Mouse (Mus musculus) heart, postnatal 14 days (tissue): Measurements from ENCODE around the gene Igf2bp3. TPM values are rescaled to one million over a fixed set of nuclear protein-coding genes. Genes with fewer than 3 reads are reported as not detected.

Experiments
- DNase-seq, 2 experiments: peaks; one replicate each; pipeline ENCODE4 v3.0.0; 2021 to 2022
- intact Hi-C: fragments of 180-260 bp; cut with DNase I; formaldehyde crosslinking; loops from one replicate; pipeline ENCODE4 v1.15.1; 2025
- total RNA-seq, 2 experiments: library from RNA; stranded (reverse); gene quantifications; 2 replicates each; pipeline ENCODE4 v1.2.3; 2021

Igf2bp3 gene
- total RNA-seq, 2 experiments from 2014 or later = 0.93 to 1.6 TPM

DNA sequence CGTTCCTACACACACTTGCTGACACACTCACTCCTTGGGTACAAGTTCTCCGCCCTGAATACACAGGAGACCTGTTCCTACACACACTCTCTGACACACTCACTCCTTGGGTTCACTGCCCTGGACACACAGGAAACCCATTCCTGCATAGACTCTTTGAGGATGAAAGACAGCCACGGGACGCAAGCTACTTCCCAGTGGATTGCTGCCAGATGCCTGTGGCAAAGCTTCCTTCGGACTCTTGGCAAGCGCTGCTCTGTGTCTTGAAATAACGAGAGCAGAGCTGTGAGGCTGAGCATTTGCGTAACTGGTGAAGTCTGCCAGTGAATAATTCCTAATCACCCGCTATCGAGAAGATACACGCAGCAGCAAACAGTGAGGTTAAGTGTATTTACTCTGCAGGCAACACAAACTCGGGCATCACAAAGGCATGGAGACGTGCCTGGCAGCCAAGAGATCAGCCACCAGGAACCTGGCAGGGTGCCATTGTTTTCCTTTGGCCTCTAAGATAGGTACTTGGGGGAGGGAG is 117.8 kb downstream of the Igf2bp3 start:
- intact Hi-C loops = no loop called here
- peak; percentile 77 to 81 for DNase-seq

DNA sequence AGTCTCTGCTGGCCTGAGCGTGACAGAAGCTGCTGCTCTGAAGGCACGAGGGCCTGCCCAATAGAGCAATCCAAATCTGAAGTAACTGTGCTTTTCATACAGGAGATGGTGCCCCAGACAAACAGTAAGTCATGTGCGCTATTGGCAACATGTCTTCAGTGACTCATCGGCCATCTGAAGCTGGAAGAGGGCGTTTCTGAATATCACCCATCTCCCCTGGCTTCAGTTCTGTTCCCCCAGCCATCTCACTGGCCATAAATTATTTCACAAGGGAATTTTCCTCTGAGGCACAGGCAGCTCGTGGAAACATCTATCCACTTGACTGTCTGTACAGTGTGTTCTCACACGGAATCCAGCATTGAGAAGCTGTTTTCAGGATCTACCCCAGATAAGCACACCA is 118.3 kb downstream of the Igf2bp3 start:
- peak; percentile 52 to 57 for DNase-seq
- intact Hi-C loops = no loop called here

DNA sequence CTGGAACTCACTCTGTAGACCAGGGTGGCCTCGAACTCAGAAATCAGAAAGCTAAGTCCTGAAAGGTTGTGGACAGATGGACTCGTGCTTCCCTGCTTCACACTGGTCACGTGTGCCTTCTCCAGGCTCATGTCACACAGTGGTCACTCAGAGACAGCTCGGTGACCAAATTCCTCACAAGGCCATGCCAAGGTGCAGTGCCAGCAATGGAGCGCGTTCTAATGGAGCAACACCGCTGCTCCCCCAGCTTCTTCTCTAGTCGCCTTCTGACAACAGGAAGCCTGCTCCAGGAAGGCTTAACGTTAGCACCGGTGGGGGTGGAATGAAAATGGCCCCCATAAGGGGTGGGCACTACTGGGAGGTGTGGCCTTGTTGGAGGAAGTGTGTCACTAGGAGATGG is 119.8 kb downstream of the Igf2bp3 start:
- intact Hi-C loops = no loop called here
- no peak for DNase-seq

DNA sequence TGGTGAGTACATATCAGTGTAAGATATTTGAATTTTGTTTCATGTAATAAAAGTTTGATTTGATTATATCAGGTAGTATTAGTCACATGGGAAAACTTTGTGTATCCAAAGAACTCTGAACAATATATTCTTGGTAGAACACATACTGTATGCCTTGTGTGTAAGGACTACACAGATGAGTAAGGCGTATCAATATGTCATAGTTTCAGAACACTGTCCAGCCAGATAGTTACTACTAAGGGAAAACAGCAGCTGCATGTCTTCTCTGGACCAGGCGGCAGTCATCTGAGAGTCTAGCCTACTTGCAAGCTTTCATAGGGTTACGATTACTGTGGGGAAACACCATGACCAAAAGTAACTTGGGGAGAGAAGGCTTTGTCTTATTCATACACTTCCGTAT is 131.7 kb downstream of the Igf2bp3 start:
- no peak for DNase-seq
- intact Hi-C loops = no loop called here

DNA sequence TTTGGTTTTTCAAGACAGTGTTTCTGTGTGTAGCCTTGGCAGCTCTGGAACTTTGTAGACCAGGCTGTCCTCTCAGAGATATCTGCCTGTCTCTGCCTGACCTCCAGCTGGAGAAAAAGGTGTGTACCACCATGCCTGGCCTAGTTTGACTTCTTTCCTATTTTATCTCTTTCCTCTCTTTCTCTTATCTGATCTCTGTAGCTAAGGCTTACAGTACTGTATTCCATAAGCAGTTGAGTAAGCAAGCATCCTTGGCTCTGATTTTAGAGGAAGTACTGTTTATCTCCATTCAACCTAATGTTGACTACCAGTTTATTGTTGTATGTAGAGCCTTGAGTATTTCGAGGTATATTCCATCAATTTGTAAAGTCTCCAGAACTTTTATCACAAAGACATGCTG is 135.4 kb downstream of the Igf2bp3 start:
- intact Hi-C loops = no loop called here
- DNase-seq = no peak

DNA sequence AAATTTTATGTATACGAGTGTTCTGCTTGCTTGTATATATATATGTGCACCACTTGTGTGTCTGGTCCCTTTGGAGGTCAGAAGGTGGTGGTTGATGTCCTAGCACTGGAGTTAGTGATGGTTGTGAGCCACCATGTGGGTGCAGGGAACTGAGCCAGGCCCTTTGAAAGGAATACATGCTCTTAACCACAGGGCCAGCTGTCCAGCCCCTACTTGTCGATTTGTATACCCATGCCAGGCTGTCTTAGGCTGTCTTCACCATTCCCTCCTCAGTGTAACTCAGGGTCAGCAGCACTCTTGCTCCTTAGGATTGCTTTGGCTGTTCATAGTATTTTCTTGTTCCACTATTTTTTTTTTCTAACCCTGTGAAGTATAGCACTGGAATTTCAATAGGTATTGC is 136.9 kb downstream of the Igf2bp3 start:
- intact Hi-C loops = no loop called here
- DNase-seq = no peak

DNA sequence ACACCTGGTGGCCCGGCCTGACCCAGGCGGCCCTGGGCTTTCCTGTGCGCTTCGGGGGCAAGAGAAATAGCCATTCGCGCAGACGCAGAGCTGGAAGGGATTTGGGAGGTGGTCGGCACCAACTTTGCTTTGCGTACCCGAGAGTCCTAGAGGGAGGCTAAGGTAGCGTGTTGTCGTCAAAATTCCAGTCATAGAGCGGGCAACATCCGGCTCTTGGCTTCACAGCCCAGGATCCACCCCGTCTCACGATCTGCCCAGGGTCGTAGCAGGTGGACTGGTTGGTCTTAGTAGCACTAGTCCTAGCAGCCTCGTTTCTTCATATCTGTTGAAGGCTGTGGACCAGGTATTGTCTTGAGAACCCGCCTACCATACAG is 140.7 kb downstream of the Igf2bp3 start:
- intact Hi-C loops = loop anchor here (5.0 kb wide), 1 partner anchor 138 kb away; the partner anchor contains the start of gene Igf2bp3
- DNase-seq = no peak

DNA sequence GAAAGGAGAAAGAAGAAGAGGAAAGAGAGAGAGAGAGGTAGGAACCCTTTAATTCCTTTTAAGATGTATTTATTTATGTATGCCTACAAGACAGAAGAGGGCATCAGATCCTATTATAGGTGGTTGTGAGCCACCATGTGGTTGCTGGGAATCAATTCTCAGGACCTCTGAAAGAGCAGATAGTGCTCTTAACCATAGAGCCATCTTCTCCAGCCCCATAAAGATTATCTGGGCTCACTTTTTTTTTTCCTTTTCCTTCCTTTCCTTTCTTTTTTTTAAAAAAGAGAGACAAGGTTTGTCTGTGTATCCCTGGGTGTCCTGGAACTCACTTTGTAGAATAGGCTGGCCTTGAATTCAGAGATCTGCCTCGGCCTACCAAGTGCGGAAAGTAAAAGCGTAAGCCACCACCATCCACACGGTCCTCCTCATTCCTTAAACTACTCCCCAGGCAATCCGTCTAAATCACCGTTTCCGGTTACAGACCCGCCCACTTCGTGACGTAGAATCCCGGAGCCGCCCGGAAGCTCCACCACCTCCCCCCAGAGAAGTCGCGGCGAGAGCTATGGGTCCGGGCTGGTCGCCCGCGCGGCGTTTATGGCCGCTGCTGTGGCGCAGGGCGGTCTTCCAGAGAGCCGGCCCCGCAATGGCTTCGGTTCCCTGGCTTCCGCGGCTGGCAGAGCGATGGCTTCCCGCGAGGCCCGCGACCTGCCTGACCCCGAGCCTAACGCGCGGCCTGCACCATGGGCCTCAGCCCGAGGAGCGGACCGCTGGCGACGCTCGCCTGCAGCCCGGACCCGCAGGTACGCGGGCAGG is 141.2 kb downstream of the Igf2bp3 start, which contains the start of gene Malsu1:
Gene Malsu1, plus strand, starts transcription at position 492 of the 813 bp plus-strand sequence.
- DNase-seq = peak; percentile 93 to 97
- intact Hi-C loops = loop anchor here (5.0 kb wide), 1 partner anchor 139 kb away; the partner anchor contains the start of gene Igf2bp3

DNA sequence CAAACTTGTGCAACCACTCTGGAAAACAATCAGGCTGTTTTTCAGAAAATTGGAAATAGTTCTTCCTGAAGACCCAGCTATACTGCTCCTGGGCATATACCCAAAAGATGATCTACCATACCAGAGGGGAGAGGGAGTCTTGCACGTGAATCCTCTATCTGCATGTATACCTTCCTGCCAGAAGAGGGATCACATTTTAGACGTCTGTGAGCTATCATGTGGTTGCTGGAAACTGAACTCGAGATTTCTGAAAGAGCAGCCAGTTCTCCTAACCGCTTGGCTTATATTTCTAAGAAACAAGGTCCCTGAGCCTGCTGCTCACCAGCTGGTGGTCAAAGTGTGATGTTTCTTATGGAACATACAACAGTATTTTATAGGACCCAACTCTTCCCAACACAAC is 146.4 kb downstream of the Igf2bp3 start:
- intact Hi-C loops = no loop called here
- DNase-seq = no peak

DNA sequence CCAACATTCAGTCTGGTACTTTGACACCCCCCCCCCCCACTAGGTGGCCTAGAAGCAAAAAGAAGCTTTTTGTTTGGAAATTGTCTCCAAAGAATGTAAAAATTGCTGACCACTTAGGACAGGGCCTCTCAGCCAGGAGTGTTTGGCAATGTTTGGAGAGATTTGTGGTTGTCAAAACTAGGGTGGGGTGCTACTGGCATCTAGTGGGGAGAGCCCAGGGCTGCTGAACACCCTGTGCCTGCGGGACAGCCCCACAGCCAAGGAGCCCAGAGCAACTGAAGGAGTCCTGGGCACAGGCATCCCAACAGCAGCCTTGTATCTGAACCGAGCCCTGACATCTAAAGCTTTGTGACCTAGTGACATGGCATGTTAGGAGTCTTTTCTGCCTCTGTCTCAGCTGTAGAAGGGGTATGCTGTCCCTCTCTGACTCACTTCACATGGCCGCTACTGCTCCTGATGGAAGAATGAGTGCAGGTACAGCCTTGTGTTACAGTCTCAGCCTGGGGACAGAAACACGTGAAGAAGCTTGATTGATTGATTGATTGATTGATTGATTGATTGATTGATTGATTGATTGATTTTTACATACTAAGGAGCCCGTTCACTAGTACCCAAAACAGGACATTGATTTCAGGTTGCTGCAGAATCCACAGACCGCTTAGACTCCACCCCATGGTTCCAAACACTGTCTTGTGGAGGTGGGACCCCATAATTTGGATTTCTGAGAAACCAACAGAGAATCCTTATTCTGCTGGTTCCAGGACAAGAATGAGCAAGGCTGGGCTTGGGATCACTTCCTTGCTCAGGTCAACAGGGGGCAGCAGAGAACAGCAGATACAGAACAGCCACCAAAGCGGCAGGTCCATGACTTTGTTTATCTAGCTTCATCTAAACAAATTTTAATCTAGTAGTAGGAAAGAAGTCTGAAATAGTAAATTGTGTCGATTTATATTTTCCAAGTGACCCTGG is 157.4 kb downstream of the Igf2bp3 start:
- intact Hi-C loops = loop anchor here (2.0 to 5.0 kb wide), 4 partner anchors 85 to 340 kb away; partner anchors contain the start of gene Stk31
- peak; percentile 75 to 82 for DNase-seq

DNA sequence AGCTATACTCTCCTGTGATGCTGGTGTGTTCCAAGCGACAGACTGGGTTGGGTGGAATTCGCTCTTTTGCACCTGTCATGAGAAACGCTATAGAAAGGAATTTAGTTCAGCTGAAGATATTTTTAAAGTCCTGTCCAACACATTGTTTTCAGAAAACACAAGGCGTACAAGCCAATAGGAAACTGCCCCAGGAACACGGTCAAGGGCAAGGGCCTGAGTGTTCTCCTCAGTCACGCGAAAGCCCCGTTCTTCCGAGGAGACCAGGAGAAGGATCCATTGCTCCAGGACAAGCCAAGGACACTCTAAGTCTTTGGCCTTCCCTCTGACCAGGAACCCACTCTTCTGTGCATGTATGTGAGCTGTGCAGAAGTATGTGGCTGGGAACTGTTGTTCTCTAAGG is 158.7 kb downstream of the Igf2bp3 start:
- intact Hi-C loops = loop anchor here (2.0 to 5.0 kb wide), 4 partner anchors 86 to 341 kb away; partner anchors contain the start of gene Stk31
- DNase-seq = no peak

DNA sequence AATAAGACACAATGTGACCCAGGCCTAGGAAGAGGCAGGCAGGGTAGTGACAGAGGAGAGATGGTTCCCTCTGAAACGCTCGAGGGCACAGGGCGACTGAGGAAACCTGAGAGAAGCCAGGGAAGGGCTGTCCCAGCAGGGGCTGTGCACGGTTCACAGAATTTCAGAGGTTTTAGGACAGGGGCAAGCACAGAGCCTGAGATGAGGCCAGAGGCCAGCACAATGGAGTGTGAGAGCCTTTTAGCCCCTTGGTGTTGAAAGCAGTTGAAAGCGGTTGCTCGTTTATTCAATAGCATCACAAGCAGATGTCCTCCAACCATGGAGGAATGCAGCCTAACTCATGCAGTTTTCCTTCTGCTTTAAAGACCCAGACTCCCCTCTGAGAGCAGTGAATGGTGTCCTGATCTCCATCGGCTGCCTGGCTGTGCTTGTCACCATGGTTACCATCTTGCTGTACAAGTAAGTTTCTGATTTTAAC is 159.5 kb downstream of the Igf2bp3 start:
- intact Hi-C loops = loop anchor here (5.0 kb wide), 3 partner anchors 87 to 342 kb away; partner anchors contain the start of gene Stk31
- no peak for DNase-seq

DNA sequence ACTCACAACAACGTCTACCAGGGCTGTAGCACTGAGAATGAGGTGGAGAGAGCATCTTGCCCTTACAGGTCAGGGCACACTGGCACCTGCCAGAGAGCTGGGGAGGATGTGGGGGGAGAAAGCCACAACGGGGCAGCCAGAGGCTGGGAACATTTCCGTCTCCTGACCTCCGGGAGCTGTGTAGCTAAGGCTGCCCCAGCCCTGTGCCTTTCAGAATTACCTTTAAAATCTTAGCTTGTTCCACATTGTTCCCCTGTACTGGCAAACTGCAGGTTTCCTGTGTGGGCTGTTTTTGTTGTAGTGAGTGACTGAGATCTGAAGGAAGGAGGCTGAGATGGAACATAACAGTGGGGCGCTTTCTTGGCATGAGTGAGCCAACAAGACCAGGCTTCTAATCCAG is 162.6 kb downstream of the Igf2bp3 start:
- intact Hi-C loops = no loop called here
- DNase-seq = no peak

DNA sequence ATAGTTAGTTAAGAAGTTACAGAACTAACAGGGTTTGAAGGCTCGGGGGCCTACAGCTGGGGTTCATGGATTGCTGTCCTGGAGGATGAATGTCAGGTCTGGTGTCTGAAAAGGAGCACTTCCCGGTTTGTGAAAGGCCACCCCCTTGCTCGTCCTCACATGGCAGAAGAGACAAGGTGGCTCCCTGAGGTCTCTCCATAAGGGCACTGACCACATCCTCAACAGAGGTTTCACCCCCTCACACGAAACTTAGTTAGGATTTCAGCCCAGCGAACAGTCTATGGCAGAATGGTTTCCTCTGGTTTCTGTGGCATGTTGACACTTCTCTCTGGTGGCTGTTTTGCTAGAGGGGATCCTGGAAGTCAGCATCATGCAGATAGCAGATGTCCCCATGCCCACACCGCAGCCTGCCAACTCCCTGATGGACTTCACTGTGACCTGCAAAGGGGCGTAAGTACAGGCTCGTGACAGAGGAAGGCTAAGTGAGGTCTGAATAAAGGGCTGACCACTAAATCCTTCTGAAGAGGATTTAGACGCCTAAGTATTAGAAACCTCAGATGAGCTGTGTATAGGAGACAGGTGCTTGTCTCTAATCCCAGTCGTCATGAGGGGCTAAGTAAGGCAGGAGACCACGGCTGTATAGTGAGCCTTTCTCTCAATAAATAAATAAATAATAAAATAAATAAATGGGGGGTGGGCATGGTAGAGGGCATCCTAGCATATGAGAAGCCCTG is 163.9 kb downstream of the Igf2bp3 start:
- no peak for DNase-seq
- intact Hi-C loops = no loop called here

DNA sequence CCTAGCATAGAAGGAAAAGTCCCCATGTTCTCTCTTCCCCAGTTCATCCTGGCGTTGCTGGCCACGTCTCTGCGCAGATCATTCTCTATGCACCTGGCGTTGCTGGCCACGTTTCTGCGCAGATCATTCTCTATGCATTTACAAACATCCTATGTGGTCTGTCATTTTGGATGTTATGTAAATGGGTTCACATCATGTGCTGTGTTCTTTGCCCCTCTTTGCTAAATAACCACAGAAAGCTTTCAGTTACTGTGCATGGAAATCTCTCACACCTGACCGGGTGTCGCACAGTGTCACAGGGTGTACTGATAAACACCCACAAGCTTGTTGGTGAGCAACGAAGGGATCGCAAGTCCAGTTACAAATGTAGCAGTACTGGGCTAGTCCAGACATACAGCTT is 166.4 kb downstream of the Igf2bp3 start:
- intact Hi-C loops = no loop called here
- no peak for DNase-seq

DNA sequence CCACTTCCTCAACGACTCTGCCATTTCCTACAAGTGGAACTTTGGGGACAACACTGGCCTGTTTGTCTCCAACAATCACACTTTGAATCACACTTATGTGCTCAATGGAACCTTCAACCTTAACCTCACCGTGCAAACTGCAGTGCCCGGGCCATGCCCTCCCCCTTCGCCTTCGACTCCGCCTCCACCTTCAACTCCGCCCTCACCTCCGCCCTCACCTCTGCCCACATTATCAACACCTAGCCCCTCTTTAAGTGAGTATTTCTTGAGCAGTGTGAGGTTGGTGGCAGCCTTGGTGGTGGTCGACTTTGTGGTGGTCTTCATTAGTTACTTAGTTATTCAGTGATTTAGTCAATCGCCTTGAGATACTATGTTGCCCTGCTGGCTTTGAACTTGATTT is 166.9 kb downstream of the Igf2bp3 start:
- no peak for DNase-seq
- intact Hi-C loops = no loop called here

DNA sequence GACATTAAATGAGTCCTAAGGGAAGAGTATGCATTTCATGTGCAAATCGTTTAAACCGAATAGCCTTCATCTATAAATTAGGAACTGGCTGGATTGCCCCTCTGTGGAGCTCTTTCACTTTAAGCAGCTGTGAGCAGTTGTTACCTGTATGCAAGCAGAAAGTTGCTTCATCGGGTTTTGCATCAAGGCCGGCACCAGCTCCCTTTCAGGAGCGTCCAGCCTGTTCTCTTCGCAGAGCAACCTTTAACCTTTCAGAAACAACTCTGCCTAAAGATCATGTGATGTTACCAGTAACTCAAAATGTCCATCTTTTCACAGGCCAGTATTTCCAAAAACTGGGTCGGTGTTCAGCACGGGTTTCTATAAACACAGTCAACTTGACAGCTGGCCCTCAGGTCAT is 167.8 kb downstream of the Igf2bp3 start:
- no peak for DNase-seq
- intact Hi-C loops = no loop called here

DNA sequence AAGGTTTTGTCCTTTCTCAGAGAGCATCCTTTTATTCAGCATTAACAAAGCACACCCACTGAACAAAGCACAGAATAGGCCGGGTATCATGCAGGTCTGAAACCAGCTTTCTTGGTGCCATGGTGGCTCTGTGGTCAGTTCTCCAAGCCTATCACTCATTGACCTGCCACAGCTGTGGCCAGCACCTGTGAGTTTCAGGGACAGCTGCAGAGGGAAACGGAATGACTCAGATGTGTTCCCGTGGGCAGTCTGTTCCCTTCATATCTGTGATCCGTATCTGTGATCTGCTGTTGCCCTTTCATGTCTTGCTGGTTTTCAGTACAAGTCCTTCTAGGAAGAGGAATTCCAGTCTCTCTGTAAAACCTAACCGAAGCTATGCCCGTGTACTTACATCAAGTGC is 168.3 kb downstream of the Igf2bp3 start:
- intact Hi-C loops = no loop called here
- DNase-seq = no peak

DNA sequence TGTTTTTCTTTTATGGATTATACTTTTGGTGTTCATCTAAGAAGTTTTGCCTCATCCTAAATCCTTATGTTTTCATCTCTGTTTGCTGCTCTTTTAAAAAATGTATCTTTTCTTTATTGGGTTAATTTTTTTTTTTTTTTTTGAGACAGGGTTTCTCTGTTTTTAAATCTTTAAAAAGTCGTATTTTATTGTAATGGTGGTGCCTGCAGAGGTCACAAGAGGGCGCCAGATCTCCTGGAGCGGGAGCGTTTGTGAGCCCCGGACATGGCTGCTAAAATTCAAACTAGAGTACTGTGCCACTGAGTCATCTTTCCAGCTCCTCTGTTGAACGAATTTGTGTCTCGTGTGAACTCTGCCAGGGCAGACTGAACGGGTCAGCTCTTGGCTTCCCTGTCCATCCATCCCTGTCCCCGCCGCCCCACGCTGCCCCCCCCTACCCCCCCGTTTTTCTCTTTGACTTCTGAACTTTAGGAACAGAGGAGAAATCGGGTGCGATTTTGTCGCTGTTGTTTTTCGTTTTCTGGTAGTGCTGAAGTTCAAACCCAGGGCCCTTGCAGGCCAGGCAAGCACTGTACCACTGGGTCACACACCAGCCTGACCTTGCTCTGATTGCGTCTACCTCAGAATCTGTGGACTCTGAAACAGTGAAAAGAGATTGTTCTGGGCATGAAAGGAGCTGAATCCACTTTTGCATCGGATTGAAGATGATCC is 175.1 kb downstream of the Igf2bp3 start:
- intact Hi-C loops = no loop called here
- peak; percentile 53 to 78 for DNase-seq
